ENCODE assay signal across 9 mouse cellular contexts in the genomic region with DNA sequence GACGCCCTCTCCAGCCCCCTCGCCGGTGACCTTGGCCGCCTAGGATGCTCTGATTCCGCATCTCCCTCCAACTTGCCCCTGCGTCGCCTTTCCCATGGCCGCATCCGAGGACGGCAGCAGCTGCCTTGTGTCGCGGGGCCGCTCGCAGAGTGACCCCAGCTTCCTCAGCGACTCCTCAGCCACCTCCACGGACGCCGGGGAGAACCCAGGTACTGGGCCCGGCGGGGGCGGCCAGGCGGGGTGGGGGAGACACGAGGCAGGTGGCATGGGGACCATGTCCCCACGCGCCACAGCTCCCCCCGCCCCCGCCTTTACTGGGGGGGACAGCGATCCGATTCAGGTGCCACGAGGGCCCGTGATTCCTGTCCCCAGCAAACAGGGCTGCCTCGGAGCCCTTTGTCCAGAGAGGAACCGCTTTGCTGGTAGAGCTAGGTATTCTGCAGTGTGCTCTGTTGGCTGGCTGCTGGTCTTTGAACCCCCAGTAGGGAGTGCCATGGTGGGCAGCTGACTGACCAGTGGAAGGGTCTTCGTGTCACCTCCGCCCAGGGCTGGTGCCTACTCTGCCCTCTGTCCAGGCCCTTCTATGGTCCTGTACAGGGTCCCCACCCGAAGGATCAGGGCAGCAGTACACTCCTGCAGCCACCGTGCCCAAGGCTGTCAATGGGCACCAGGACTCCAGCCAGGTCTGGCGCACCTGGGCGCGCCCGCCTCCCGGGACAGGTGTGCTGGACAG. TPM values are rescaled to one million over a fixed set of nuclear protein-coding genes. Genes with fewer than 3 reads are reported as not detected.
DNase-seq lines count a peak whose midpoint lies in the region; ATAC-seq and TF ChIP-seq lines count a peak whose summit lies in the region.
"Had no signal": no experiment of that assay in that cellular context is flagged by ENCODE, and none has a peak within 500 bp of the region (broad histone marks: within the 10 kb centered on the region; RNA-seq: fewer than 3 reads in every experiment).

No protein-coding gene starts in this region.

- H3K9me3 ChIP-seq in liver, embryonic 12.5 days (replicated peaks), result no peaks in the 10 kb centered on the region
- H3K9me3 ChIP-seq in liver, postnatal 0 days (ENCODE audit: low read length), result no peaks in the 10 kb centered on the region
- H3K9me3 ChIP-seq in intestine, embryonic 15.5 days, result no peaks in the 10 kb centered on the region

- no peak overlapping the region for H3K27ac ChIP-seq in liver, embryonic 12.5 days
- no peak overlapping the region for H3K27ac ChIP-seq in liver, postnatal 0 days (ENCODE audit: low read depth)
- H3K27ac ChIP-seq in intestine, embryonic 15.5 days, result no peak overlapping the region

- no peak for ATAC-seq in liver, embryonic 12.5 days
- ATAC-seq in liver, postnatal 0 days, result no peak
- ATAC-seq in intestine, embryonic 15.5 days, result 0 out of 2 replicates have a peak, but pooled peaks have one; percentile 22

- H3K4me3 ChIP-seq in liver, embryonic 12.5 days, result no peak overlapping the region
- no peak overlapping the region for H3K4me3 ChIP-seq in liver, postnatal 0 days (ENCODE audit: low read depth, low read length)
- peak overlapping the region; percentile 24 for H3K4me3 ChIP-seq in intestine, embryonic 15.5 days (replicated peaks)
- H3K4me3 ChIP-seq in lung, adult 2 months (replicated peaks; ENCODE audit: extremely low read depth, low read depth, low read length), result no peak overlapping the region

- 18% methylated on average over 34 of the region's 42 CpGs for WGBS in liver, embryonic 12.5 days (ENCODE audit: insufficient replicate concordance)
- 13% methylated on average over 38 of the region's 42 CpGs for WGBS in liver, postnatal 0 days (ENCODE audit: insufficient replicate concordance)
- 10% methylated on average over 42 of the region's 42 CpGs for WGBS in intestine, embryonic 15.5 days
- WGBS in lung, adult 2 months, result 10% methylated on average over 42 of the region's 42 CpGs

- peaks cover 42% of the 10 kb centered on the region for H3K27me3 ChIP-seq in liver, embryonic 12.5 days (replicated peaks)
- H3K27me3 ChIP-seq in liver, postnatal 0 days (ENCODE audit: insufficient read depth, low read length), result peaks cover 18% of the 10 kb centered on the region
- H3K27me3 ChIP-seq in intestine, embryonic 15.5 days (replicated peaks), result peaks cover 18% of the 10 kb centered on the region

- H3K4me2 ChIP-seq in liver, embryonic 12.5 days, result 0 out of 2 replicates have a peak overlapping the region, but pooled peaks have one; percentile 16
- H3K4me2 ChIP-seq in liver, postnatal 0 days (ENCODE audit: low read depth, low read length), result no peak overlapping the region
- H3K4me2 ChIP-seq in intestine, embryonic 15.5 days (replicated peaks), result peak overlapping the region; percentile 51

- no peak for TF ChIP-seq CTCF in liver, postnatal 0 days (IDR thresholded peaks at IDR 0.05; ENCODE audit: low read depth)
- no peak for TF ChIP-seq CTCF in lung, adult 2 months (IDR thresholded peaks at IDR 0.05; ENCODE audit: insufficient read depth, low read length)

- no peaks in the 10 kb centered on the region for H3K4me1 ChIP-seq in liver, embryonic 12.5 days
- no peaks in the 10 kb centered on the region for H3K4me1 ChIP-seq in liver, postnatal 0 days (ENCODE audit: insufficient read depth)
- 0 out of 2 replicates have a peak, but pooled peaks cover 5% of the 10 kb centered on the region for H3K4me1 ChIP-seq in intestine, embryonic 15.5 days (replicated peaks)
- H3K4me1 ChIP-seq in lung, adult 2 months (ENCODE audit: control insufficient read depth, insufficient read depth, low read length), result no peaks in the 10 kb centered on the region

- H3K9ac ChIP-seq in liver, embryonic 12.5 days, result no peak overlapping the region
- no peak overlapping the region for H3K9ac ChIP-seq in liver, postnatal 0 days (replicated peaks)
- H3K9ac ChIP-seq in intestine, embryonic 15.5 days, result peak overlapping the region; percentile 13; the same call in 1 of the 2 replicates

- TF ChIP-seq POLR2A in lung, adult 2 months (IDR thresholded peaks at IDR 0.05; ENCODE audit: borderline replicate concordance, extremely low read depth, low read depth, low read length), result no peak

- peak; percentile 23 for DNase-seq in embryo, embryonic 10 days (ENCODE audit: low spot score)
- DNase-seq in embryo, embryonic 10.5 days (ENCODE audit: low spot score), result no peak
- no peak for DNase-seq in liver, postnatal 0 days
- peak; percentile 37 for DNase-seq in right cerebral cortex, postnatal 4 days
- no peak for DNase-seq in T-cell, adult 2 months (ENCODE audit: low spot score)
- DNase-seq in lung, adult 2 months, result no peak

- H3K36me3 ChIP-seq in liver, embryonic 12.5 days, result no peaks in the 10 kb centered on the region
- H3K36me3 ChIP-seq in liver, postnatal 0 days (replicated peaks; ENCODE audit: insufficient read depth, low read length), result no peaks in the 10 kb centered on the region
- H3K36me3 ChIP-seq in intestine, embryonic 15.5 days, result no peaks in the 10 kb centered on the region

- no peak for TF ChIP-seq EP300 in liver, postnatal 0 days (IDR thresholded peaks at IDR 0.05; ENCODE audit: low read depth)

RNA-seq across cellular contexts. Expression of a gene that starts 23.7 kb away (rescaled TPM):
- polyA plus RNA-seq in liver, embryonic 12.5 days (2016; fragmentation: Nextera tagmentation; extraction: Ambion mirVana), result 0.18 TPM in 1 of 2 replicates, not detected in the other
- not detected in 2 replicates for polyA plus RNA-seq in liver, postnatal 0 days (2015; fragmentation: Nextera tagmentation; extraction: Ambion mirVana)
- 2.0 and 3.4 TPM in 2 replicates for polyA plus RNA-seq in intestine, embryonic 15.5 days (2015; fragmentation: Nextera tagmentation; extraction: Ambion mirVana)
- polyA plus RNA-seq in lung, adult 2 months (2012; rRNA removed), result 0.20 and 0.38 TPM in 2 replicates
- polyA plus RNA-seq: C2C12 had no signal

Comparison
In these comparisons a context has a peak if more than half of its experiments do, and no peak if none do; other contexts are left out.
1. DNase-seq: peak in embryo, embryonic 10 days (single experiment) and right cerebral cortex, postnatal 4 days (single experiment); none in embryo, embryonic 10.5 days (single experiment), liver, postnatal 0 days (single experiment), T-cell, adult 2 months (single experiment) and lung, adult 2 months (single experiment).